Mouse (Mus musculus): ENCODE results near the gene Plaur.
"Not testable (repeated sequence)": the region's sequence is repeated elsewhere in the genome, so short reads cannot be mapped to it uniquely, and the experiment has no call there.

Gene Plaur

DNA sequence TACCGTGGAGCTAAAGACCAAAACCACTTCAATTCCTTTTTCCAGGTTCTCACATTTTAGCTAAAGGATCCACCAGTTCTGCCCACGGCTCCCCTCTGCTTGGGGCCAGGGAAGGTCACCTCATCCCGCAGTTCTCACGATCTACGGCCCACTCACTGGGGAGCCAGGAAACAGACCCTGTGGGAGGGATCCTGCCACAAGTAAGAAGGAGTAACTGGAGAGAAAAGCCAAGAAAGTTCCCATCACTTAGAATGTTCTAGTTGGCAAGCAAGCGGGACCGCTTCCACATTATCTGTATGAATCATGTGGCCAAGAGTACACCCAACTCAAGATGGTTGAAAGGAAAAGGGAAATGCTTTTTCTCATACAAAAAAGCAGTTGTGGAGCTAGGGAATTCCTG, 14.6 kb downstream of the Plaur start:
- no peak for DNase-seq (ENCODE audit: low read depth, low spot score)

GRCm38 (mm10) chr7:24478911-24479310, 16.6 kb downstream of the Plaur start:
- DNase-seq (ENCODE audit: low read depth, low spot score): no peak

DNA sequence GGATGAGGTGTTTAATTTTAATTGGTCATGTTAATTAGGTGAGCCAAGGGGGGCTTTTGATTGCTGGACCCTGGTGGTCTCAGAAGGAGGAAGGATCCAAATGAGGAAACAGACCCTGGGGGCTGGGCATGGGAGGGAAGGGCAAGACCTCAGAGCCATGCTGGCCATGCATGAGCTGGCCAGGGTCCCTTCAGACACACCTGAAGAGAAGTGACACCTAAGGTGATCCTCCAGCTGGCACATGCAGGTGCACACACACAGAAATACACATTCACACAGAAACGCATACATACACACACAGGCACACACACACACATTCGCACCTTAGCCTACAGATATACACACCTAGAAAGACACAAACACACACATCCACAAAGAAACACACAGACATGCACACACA, 17.4 kb downstream of the Plaur start:
- no peak for DNase-seq (ENCODE audit: low read depth, low spot score)

- no peak for DNase-seq (ENCODE audit: low read depth, low spot score)
Observed at GRCm38 (mm10) chr7:24480121-24480941, 18.0 kb downstream of the Plaur start.

DNA sequence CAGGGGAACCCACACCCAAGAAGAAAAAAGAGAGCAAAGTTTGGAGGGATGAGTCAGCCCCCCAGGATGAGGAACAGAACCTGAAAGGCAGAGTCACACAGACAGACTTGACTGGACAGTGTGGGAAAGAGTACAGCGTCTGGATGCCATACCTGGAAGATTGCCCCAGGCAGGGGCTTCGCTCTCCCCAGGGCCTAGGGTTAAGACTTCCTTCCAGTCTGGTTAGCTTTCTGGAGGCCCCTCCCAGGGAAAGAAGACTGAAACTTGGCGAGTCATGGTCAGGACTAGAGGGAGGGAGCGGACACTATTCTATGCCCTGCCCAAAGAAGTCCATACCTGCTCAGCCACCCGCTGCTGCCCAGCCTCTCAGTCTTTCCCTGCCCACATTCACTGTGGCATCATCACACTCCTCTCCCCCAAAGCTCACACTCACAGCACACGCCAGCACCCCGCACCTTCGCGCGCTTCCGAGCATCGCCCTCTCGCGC, 18.7 kb downstream of the Plaur start:
- DNase-seq (ENCODE audit: low read depth, low spot score): no peak

DNA sequence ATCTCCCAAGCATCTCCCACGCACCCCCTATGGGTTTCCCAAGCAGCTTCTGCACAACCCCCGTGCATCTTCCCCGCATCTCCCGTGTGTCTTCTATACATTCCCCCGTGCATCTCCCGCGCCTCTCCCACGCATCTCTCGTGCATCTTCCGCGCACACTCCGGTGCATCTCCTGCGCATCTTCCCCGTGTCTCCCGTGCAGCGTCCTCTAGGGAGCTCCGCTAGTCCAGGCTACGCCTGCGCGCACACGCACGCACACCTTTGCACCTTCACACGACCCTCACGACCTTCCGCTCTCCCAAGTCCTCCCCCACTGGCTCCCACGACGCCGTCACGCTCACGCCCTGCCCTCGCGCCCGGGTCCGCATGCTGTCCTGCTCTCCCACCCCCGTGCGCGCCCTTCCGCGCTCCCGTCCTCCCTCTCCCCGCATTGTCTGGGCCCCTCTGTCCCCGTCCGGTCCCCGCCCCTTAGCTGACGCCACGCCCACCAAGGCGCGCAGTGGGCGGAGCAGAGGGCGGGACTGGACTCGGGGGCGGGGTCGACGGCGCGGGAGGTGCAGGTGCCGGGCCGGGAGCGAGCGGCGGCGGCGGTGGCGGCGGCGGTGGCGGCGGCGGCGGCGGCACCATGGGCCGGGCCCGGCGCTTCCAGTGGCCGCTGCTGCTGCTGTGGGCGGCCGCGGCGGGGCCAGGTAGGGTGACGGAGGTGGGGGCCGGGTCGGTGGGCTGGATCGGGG, 19.4 kb downstream of the Plaur start, which contains the start of gene Cadm4:
TSS of gene Cadm4 (plus strand) at position 550 of the 734 bp plus-strand sequence.
- peak; percentile 81 for DNase-seq (ENCODE audit: low read depth, low spot score)

DNA sequence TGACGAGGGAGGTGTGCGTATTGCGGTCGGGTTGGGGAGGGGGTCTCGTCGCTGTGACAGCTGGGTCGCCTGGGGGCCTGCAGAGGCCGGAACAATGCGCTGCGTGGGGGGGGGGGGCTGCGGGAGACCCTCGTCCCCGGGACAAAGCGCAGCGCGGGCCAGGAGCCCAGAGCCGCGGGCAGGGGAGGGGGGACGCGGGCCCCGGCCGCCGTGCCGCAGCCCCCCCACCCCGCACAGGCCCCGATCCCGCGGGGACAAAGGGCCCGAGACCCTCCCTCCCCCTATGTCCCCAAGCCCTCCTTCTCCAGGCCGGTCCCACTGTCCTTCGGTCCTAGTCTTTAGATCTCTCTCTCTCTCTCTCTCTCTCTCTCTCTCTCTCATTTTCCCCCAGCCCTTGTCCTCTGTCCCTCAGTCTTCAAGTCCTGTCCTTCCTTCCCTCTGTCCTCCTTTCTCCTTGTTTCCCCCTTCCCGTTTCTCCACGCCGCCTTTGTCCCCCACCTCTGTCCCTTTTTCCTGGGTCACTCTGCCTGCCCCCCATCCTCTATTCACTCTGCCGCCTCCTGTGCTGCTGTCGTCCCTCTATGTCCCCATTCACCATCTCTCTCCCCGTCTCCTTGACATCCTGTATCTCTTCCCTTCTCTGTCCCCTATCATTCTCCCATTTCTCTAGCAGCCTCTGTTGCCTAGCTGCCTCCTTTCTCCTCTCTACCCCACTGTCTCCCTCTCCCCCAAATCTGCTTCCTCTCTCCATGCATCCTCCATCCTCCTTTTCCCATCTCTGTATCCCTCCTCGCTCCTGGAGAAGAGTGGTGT, 20.1 kb downstream of the Plaur start:
- no peak for DNase-seq (ENCODE audit: low read depth, low spot score)

DNA sequence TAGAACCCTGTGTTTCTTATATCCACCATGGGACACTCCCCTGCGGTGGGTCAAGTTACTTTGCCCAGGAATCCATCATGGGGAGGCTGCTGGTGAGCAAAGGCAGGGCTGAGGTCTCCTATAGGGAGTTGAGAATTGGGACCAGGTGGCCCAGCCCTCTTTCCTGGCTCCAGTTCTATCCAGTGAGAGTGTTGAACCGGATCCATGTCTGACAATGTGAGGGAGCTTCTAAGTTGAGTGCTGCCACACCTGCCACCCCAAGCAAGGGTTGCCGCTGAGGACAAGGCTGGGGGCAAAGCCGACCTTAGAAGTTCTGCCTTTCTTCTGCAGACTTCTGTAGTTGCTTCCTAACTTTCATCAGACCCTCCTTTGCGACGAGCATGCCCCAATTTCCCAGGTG, 21.0 kb downstream of the Plaur start:
- not testable (repeated sequence) for DNase-seq (ENCODE audit: low read depth, low spot score)

- DNase-seq (ENCODE audit: low read depth, low spot score): no peak
Observed at GRCm38 (mm10) chr7:24485481-24485880, 23.2 kb downstream of the Plaur start.

DNA sequence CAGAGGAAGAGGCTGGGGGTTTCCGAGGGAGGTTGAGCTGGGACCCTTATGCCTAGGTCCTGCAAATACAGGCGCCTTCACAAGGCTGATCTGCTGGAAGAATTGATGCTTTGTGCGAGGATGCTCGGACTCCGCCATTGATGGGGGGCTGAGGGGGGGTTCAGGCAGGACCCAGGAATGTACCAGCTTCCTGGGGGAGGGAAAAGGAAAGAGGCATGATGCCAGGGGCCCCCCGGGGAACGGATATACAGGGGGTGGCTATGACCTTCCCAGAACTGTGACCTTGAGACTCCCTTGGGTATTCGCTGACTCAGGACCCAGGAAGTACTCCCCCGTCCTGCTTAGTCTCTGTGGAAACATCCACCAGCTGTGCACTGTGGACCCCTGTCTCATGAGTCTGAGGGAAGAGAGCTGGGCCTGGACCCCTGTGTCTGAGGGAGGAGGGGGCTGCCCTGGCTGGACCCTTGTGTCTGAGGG, 24.4 kb downstream of the Plaur start:
- no peak for DNase-seq (ENCODE audit: low read depth, low spot score)

GRCm38 (mm10) chr7:24487403-24487802, 25.1 kb downstream of the Plaur start:
- DNase-seq (ENCODE audit: low read depth, low spot score): no peak

DNA sequence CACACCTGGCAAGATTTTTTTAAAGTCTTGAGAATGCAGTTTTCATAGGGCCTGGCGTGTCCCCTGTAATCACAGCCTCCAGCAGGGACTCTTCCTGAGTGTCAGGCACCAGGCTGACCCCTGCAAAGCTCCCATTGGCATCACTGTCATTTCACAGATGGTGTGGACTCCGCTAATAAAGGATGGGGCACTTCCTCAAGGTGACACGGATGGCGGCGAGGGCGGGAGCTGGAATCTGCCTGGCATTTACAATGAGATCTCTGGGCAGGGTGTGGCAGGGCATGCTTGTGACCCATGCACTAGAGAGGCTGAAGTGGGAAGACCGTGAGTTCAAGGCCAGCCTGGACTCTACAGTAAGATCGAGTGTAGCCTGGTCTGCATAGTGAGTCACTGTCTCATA, 26.0 kb downstream of the Plaur start:
- DNase-seq (ENCODE audit: low read depth, low spot score): no peak

- DNase-seq (ENCODE audit: low read depth, low spot score): peak; percentile 28
Observed at GRCm38 (mm10) chr7:24499856-24500577, 37.7 kb downstream of the Plaur start.

- no peak for DNase-seq (ENCODE audit: low read depth, low spot score)
Observed at GRCm38 (mm10) chr7:24500929-24501328, 38.6 kb downstream of the Plaur start.

- no peak for DNase-seq (ENCODE audit: low read depth, low spot score)
Observed at GRCm38 (mm10) chr7:24501492-24501891, 39.2 kb downstream of the Plaur start.

DNA sequence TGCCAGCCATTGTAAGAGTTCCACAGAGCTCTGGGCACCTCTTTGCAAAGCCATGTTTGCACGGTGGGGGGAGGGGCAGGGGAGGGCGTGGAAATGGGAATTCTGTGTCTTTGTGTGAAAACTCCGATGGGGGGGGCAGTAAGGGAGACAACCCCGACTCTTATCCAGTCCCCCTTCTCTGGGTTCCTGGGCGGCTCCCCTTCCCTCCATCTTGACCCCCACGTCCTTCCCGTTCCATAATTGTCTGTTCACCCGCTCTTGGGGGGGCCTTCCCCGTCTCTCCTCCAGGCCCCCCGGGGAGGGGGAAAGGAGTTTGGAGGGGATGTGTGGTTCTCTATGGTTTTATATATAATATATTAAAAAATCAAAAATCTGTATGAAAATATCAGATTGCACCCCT, 41.7 kb downstream of the Plaur start:
- DNase-seq (ENCODE audit: low read depth, low spot score): no peak

DNA sequence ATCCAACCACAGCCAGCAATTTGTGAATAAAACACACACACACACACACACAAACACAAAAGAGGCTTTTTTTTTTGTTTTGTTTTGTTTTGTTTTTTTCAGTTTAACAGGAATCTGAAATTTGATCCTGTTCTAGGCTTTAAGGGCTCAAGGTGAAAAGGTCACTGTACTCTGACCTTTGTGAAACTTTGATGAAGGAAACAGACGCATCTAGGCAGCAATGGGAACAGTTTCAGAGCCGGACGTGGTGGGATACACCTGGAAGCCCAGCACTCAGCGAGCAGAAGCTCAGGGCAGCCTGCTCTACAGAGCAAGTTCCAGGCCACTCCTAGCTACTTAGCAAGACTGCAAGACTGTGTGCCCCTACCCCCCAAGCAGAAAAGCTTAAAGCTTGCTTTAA, 42.6 kb downstream of the Plaur start:
- peak; percentile 40 for DNase-seq (ENCODE audit: low read depth, low spot score)

DNA sequence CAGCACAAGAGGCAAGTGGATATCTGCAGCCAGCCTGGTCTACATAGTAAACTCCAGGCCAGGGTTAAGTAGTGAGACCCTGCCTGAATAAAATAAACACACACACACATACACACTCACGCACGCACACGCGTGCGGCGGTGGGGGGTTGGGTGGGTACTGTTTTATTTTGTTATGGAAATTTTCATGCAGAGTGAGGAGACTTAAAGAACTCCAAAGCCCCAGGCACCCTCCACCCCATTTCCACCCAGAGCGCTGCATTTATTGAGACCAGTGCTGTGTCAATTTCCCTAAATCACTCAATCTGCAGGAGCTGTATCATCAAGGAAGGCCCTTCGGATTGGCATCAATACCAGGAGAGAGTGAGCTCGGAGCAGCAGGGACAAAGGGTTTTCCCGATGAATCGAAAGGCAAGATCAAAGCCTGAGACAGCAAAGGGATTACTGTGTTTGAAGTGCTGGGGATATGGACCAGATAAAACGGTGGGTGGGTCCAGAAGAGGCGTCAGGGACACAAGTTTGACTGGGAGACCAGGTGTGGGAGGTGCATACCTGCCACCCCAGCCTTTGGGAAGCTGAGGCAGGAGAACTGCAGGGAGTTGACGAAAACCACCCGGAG, 43.3 kb downstream of the Plaur start:
- no peak for DNase-seq (ENCODE audit: low read depth, low spot score)

DNA sequence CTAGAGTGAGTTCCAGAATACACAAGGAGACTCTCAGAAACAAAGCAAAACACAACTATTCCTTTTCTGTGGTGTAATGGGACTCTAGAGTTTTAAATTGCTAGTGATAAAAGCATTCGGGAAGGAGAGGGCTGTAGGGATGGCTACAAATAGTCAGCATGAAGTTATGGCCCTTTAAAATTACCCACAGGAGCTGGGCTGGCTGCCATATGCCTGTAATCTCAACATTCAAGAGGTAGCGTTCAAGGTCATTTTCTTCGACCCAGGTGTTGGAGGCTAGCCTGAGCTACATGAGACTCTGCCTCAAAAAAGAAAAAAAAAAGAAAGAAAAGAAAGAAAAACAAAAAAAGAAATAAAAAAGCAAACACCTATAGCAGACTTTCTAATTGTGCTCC, 43.8 kb downstream of the Plaur start:
- DNase-seq (ENCODE audit: low read depth, low spot score): no peak

- no peak for DNase-seq (ENCODE audit: low read depth, low spot score)
Observed at GRCm38 (mm10) chr7:24506476-24506837, 44.2 kb downstream of the Plaur start.
